Mouse (Mus musculus) kidney, adult 2 months (tissue): ENCODE results near the gene Gpc5. TPM values are rescaled to one million over a fixed set of nuclear protein-coding genes. Genes with fewer than 3 reads are reported as not detected.
A peak's percentile ranks its signal among the peaks of the same experiment; 100 is the strongest.

Experiments used
- DNase-seq: peaks from one replicate; pipeline ENCODE4 v3.0.0; 2021
- H3K27ac ChIP-seq: fragments of 200-500 bp; 2 replicates; pipeline ENCODE4 v1.5.1; 2012; ENCODE audit warnings: low read depth, low read length, control low read depth, inconsistent platforms; ENCODE audit not compliant: insufficient read depth
- H3K27me3 ChIP-seq: fragments of 200-500 bp; replicated peaks from 2 replicates; pipeline ENCODE4 v1.6.1; 2012; ENCODE audit warnings: mild to moderate bottlenecking, moderate library complexity, low read length, inconsistent platforms; ENCODE audit not compliant: control insufficient read depth, insufficient read depth
- H3K36me3 ChIP-seq: fragments of 200-500 bp; 2 replicates; pipeline ENCODE4 v1.6.1; 2012; ENCODE audit warnings: mild to moderate bottlenecking, moderate library complexity, low read length, inconsistent platforms; ENCODE audit not compliant: control insufficient read depth, insufficient read depth
- H3K4me1 ChIP-seq: fragments of 200-500 bp; 2 replicates; pipeline ENCODE4 v1.6.1; 2011; ENCODE audit warnings: low read length; ENCODE audit not compliant: control insufficient read depth, insufficient read depth
- H3K4me3 ChIP-seq: fragments of 200-500 bp; 2 replicates; pipeline ENCODE4 v1.5.1; 2011; ENCODE audit warnings: mild to moderate bottlenecking, low read depth, low read length, control low read depth; ENCODE audit not compliant: insufficient read depth
- CTCF ChIP-seq: fragments of 200-500 bp; conservative IDR thresholded peaks from 2 replicates; pipeline ENCODE4 v1.5.1; 2011; ENCODE audit warnings: low read depth, mild to moderate bottlenecking, control low read depth, low read length, moderate library complexity, mixed read lengths; ENCODE audit not compliant: insufficient read depth, insufficient read length
- POLR2A ChIP-seq: fragments of 200-500 bp; IDR thresholded peaks from one replicate; pipeline ENCODE4 v1.6.1; 2011; ENCODE audit warnings: low read depth, low read length, control low read depth
- WGBS: fragments of 180-500 bp; shearing (Covaris S2); methylation state at CpG from one replicate; pipeline ENCODE4 v1.1.7; 2018; 5-methylcytosine and 5-hydroxymethylcytosine counted together
- polyA plus RNA-seq: library from polyadenylated mRNA; depleted of rRNA; stranded (reverse); fragments of >200 nt; gene quantifications from 2 replicates; pipeline ENCODE4 v1.2.3, GENCODE M21; 2012

The Gpc5 gene
- polyA plus RNA-seq, 1 experiment = 0.69 TPM

GRCm38 (mm10) chr14:116559990-116560389, 1468.0 kb downstream of the Gpc5 start:
- Histone ChIP-seq H3K27me3 (no peaks in the 10 kb centered on the region), H3K36me3 (no peaks in the 10 kb centered on the region), H3K4me3 (no peak overlapping the region), H3K4me1 (no peaks in the 10 kb centered on the region), H3K27ac (no peak overlapping the region)
- TF ChIP-seq POLR2A (no peak), CTCF (0 out of 2 replicates have a peak, but pooled peaks have one; percentile 13)
- DNase-seq = peak; percentile 48
- WGBS = 23% methylated on average over 1 of the region's 1 CpGs
